Mouse (Mus musculus) yolk sac, embryonic 10.5 days (tissue): Measurements from ENCODE around the gene S100a14.
A peak's percentile ranks its signal among the peaks of the same experiment; 100 is the strongest.

Experiments
- DNase-seq: peaks from one replicate; pipeline ENCODE4 v3.0.0-alpha.2; 2017; ENCODE audit warnings: low spot score

Gene S100a14

GRCm38 (mm10) chr3:90526580-90526979 is at the start of gene S100a14:
Gene S100a14, plus strand, starts transcription at chr3:90526856.
- no peak for DNase-seq

- DNase-seq: no peak
Measured at GRCm38 (mm10) chr3:90486998-90487397, 39.7 kb upstream of the S100a14 start.

GRCm38 (mm10) chr3:90488576-90488975 is 38.1 kb upstream of the S100a14 start:
- DNase-seq: no peak

- peak; percentile 96 for DNase-seq
Measured at GRCm38 (mm10) chr3:90490696-90491256, 35.9 kb upstream of the S100a14 start, which contains the start of gene Snapin. Gene Snapin, minus strand, starts transcription at chr3:90491033.

- DNase-seq: no peak
Measured at GRCm38 (mm10) chr3:90491350-90491749, 35.3 kb upstream of the S100a14 start.

GRCm38 (mm10) chr3:90493831-90494540 is 32.7 kb upstream of the S100a14 start:
- DNase-seq: no peak

GRCm38 (mm10) chr3:90495850-90496525 is 30.7 kb upstream of the S100a14 start:
- DNase-seq: no peak

- no peak for DNase-seq
Measured at GRCm38 (mm10) chr3:90497597-90497996, 29.1 kb upstream of the S100a14 start.

- DNase-seq: no peak
Measured at GRCm38 (mm10) chr3:90503444-90503843, 23.2 kb upstream of the S100a14 start.

- no peak for DNase-seq
Measured at GRCm38 (mm10) chr3:90505216-90505615, 21.4 kb upstream of the S100a14 start.

GRCm38 (mm10) chr3:90506362-90506761 is 20.3 kb upstream of the S100a14 start:
- no peak for DNase-seq

- no peak for DNase-seq
Measured at GRCm38 (mm10) chr3:90508287-90508949, 18.2 kb upstream of the S100a14 start.

GRCm38 (mm10) chr3:90508950-90509746 is 17.5 kb upstream of the S100a14 start, which contains the start of gene Chtop:
Gene Chtop, minus strand, starts transcription at chr3:90509498.
- DNase-seq: peak; percentile 98

GRCm38 (mm10) chr3:90509747-90510123 is 16.9 kb upstream of the S100a14 start:
- no peak for DNase-seq

GRCm38 (mm10) chr3:90512276-90512675 is 14.4 kb upstream of the S100a14 start:
- DNase-seq: no peak

- DNase-seq: no peak
Measured at GRCm38 (mm10) chr3:90512948-90513642, 13.6 kb upstream of the S100a14 start.

GRCm38 (mm10) chr3:90513796-90514590 is 12.7 kb upstream of the S100a14 start, which contains the start of the genes S100a1 and S100a13:
Gene S100a1, minus strand, starts transcription at chr3:90514392.
Gene S100a13, plus strand, starts transcription at chr3:90514435.
- DNase-seq: peak; percentile 76

- DNase-seq: peak; percentile 76
Measured at GRCm38 (mm10) chr3:90514691-90515090, 12.0 kb upstream of the S100a14 start.

- no peak for DNase-seq
Measured at GRCm38 (mm10) chr3:90515242-90515641, 11.4 kb upstream of the S100a14 start.

GRCm38 (mm10) chr3:90515789-90516188 is 10.9 kb upstream of the S100a14 start:
- DNase-seq: no peak
